8 mouse cellular contexts compared by ENCODE assay signal in genomic region chr1:93825105-93825674, GRCm38 (mm10). TPM values are rescaled to one million over a fixed set of nuclear protein-coding genes. Genes with fewer than 3 reads are reported as not detected.
DNase-seq lines count a peak whose midpoint lies in the region; ATAC-seq and TF ChIP-seq lines count a peak whose summit lies in the region.

No protein-coding gene starts in this region.

- peak overlapping the region; percentile 80 for H3K4me3 ChIP-seq in bone marrow, adult 2 months (replicated peaks; ENCODE audit: control insufficient read depth, low read depth, low read length)
- H3K4me3 ChIP-seq in embryonic facial prominence, embryonic 15.5 days (replicated peaks): peak overlapping the region; percentile 60
- peak overlapping the region; percentile 59 for H3K4me3 ChIP-seq in limb, embryonic 14.5 days (replicated peaks; ENCODE audit: low read length)
- peak overlapping the region; percentile 50 for H3K4me3 ChIP-seq in midbrain, postnatal 0 days (ENCODE audit: low read depth, low read length)

- peak overlapping the region; percentile 81 for H3K4me2 ChIP-seq in embryonic facial prominence, embryonic 15.5 days (replicated peaks)
- H3K4me2 ChIP-seq in limb, embryonic 14.5 days (replicated peaks; ENCODE audit: low read depth, low read length, severe bottlenecking): peak overlapping the region; percentile 64
- peak overlapping the region; percentile 80 for H3K4me2 ChIP-seq in midbrain, postnatal 0 days (ENCODE audit: low read depth, low read length, poor library complexity, severe bottlenecking)

- peak overlapping the region; percentile 51 for H3K9ac ChIP-seq in embryonic facial prominence, embryonic 15.5 days
- H3K9ac ChIP-seq in limb, embryonic 14.5 days (ENCODE audit: low read depth, low read length, severe bottlenecking): peak overlapping the region; percentile 71
- peak overlapping the region; percentile 65 for H3K9ac ChIP-seq in midbrain, postnatal 0 days (replicated peaks; ENCODE audit: low read length, poor library complexity, severe bottlenecking)

- H3K27ac ChIP-seq in bone marrow, adult 2 months (ENCODE audit: control insufficient read depth, insufficient read depth, low read depth, low read length, poor library complexity): peak overlapping the region; percentile 95
- peak overlapping the region; percentile 98 for H3K27ac ChIP-seq in embryonic facial prominence, embryonic 15.5 days (replicated peaks)
- peak overlapping the region; percentile 94 for H3K27ac ChIP-seq in limb, embryonic 14.5 days (replicated peaks; ENCODE audit: low read depth, low read length)
- H3K27ac ChIP-seq in midbrain, postnatal 0 days (ENCODE audit: low read depth, low read length): peak overlapping the region; percentile 95

- peak; percentile 89 for TF ChIP-seq POLR2A in bone marrow, adult 2 months (IDR thresholded peaks at IDR 0.05; ENCODE audit: borderline replicate concordance, control insufficient read depth, low read depth, low read length)
- peak; percentile 82; the same call in 1 of the 2 replicates for TF ChIP-seq POLR2A in limb, embryonic 14.5 days (IDR thresholded peaks at IDR 0.05; ENCODE audit: borderline replicate concordance, extremely low read depth, insufficient read depth, insufficient read length)

- H3K9me3 ChIP-seq in embryonic facial prominence, embryonic 15.5 days (replicated peaks): no peaks in the 10 kb centered on the region
- no peaks in the 10 kb centered on the region for H3K9me3 ChIP-seq in limb, embryonic 14.5 days (ENCODE audit: control insufficient read depth, low read length)
- no peaks in the 10 kb centered on the region for H3K9me3 ChIP-seq in midbrain, postnatal 0 days (ENCODE audit: low read length)

- peaks cover 17% of the 10 kb centered on the region; the same call in 1 of the 2 replicates for H3K36me3 ChIP-seq in embryonic facial prominence, embryonic 15.5 days
- peaks cover 10% of the 10 kb centered on the region for H3K36me3 ChIP-seq in limb, embryonic 14.5 days (ENCODE audit: control insufficient read depth, insufficient read depth, low read length)
- H3K36me3 ChIP-seq in midbrain, postnatal 0 days (ENCODE audit: insufficient read depth, low read length): no peaks in the 10 kb centered on the region

- no peak for TF ChIP-seq CTCF in bone marrow, adult 2 months (IDR thresholded peaks at IDR 0.05; ENCODE audit: control insufficient read depth, insufficient read depth, low read length)
- peak; percentile 51 for TF ChIP-seq CTCF in midbrain, postnatal 0 days (IDR thresholded peaks at IDR 0.05)

- ATAC-seq in embryonic facial prominence, embryonic 15.5 days (ENCODE audit: insufficient number of reproducible peaks, low FRiP score, low TSS enrichment, low read depth): peak; percentile 96
- ATAC-seq in limb, embryonic 14.5 days (ENCODE audit: low FRiP score, low read depth): peak; percentile 98
- peak; percentile 93 for ATAC-seq in midbrain, postnatal 0 days (ENCODE audit: low FRiP score)

- peak; percentile 98 for DNase-seq in 416B (ENCODE audit: low read depth)
- peak; percentile 96 for DNase-seq in heart, adult 8-10 months (ENCODE audit: low spot score)
- DNase-seq in kidney, adult 9 months: peak; percentile 98
- DNase-seq in limb, embryonic 14.5 days (ENCODE audit: low spot score): peak; percentile 96
- peak; percentile 97 for DNase-seq in midbrain, postnatal 0 days (ENCODE audit: low spot score)
- DNase-seq in spleen, postnatal 14 days (ENCODE audit: low spot score in 2 of 2): peak; percentile 86 to 91

- H3K4me1 ChIP-seq in bone marrow, adult 2 months (ENCODE audit: control insufficient read depth, insufficient read depth, low read length): no peaks in the 10 kb centered on the region
- H3K4me1 ChIP-seq in embryonic facial prominence, embryonic 15.5 days: peaks cover 13% of the 10 kb centered on the region
- H3K4me1 ChIP-seq in limb, embryonic 14.5 days (ENCODE audit: control insufficient read depth, insufficient read depth, low read length): peaks cover 7% of the 10 kb centered on the region; the same call in 1 of the 2 replicates
- no peaks in the 10 kb centered on the region for H3K4me1 ChIP-seq in midbrain, postnatal 0 days (ENCODE audit: insufficient read depth, low read length)

- under 1% methylated on average over 30 of the region's 30 CpGs for WGBS in bone marrow, adult 2 months
- under 1% methylated on average over 30 of the region's 30 CpGs for WGBS in embryonic facial prominence, embryonic 15.5 days
- WGBS in limb, embryonic 14.5 days: under 1% methylated on average over 30 of the region's 30 CpGs
- WGBS in midbrain, postnatal 0 days: 2% methylated on average over 30 of the region's 30 CpGs

- H3K27me3 ChIP-seq in embryonic facial prominence, embryonic 15.5 days: no peaks in the 10 kb centered on the region
- no peaks in the 10 kb centered on the region for H3K27me3 ChIP-seq in limb, embryonic 14.5 days (ENCODE audit: control insufficient read depth, insufficient read depth, low read length)
- H3K27me3 ChIP-seq in midbrain, postnatal 0 days (ENCODE audit: insufficient read depth, low read length): no peaks in the 10 kb centered on the region

RNA-seq across cellular contexts. Expression of gene D2hgdh, which starts 0.5 kb away (rescaled TPM):
- 8.8 and 23.7 TPM in 2 replicates for polyA plus RNA-seq in bone marrow, adult 2 months (2011; ENCODE audit: insufficient read depth, insufficient read length, low replicate concordance, missing spikeins)
- polyA plus RNA-seq in embryonic facial prominence, embryonic 15.5 days (2015; fragmentation: Nextera tagmentation; extraction: Ambion mirVana): 18.5 and 18.8 TPM in 2 replicates
- 10 to 100 TPM; 43.5 to 56.2 (median 48.4) TPM for total RNA-seq in heart, adult 8-10 months (2022)
- 25.1 and 34.0 TPM in 2 replicates for polyA plus RNA-seq in limb, embryonic 14.5 days (2012; rRNA removed)
- 11.2 and 13.2 TPM in 2 replicates for polyA plus RNA-seq in limb, embryonic 14.5 days (2014; fragmentation: Nextera tagmentation; extraction: Ambion mirVana)
- total RNA-seq in midbrain, postnatal 0 days (2014; rRNA removed): 10.6 and 20.0 TPM in 2 replicates
- 8.6 and 10.3 TPM in 2 replicates for polyA plus RNA-seq in midbrain, postnatal 0 days (2015; fragmentation: Nextera tagmentation; extraction: Ambion mirVana)

RNA-seq across cellular contexts. Expression of gene Ing5, which starts 21.4 kb away (rescaled TPM):
- 12.0 and 17.7 TPM in 2 replicates for polyA plus RNA-seq in bone marrow, adult 2 months (2011; ENCODE audit: insufficient read depth, insufficient read length, low replicate concordance, missing spikeins)
- 13.9 and 14.9 TPM in 2 replicates for polyA plus RNA-seq in embryonic facial prominence, embryonic 15.5 days (2015; fragmentation: Nextera tagmentation; extraction: Ambion mirVana)
- total RNA-seq in heart, adult 8-10 months (2022): 10 to 100 TPM; 10.3 to 15.0 (median 13.6) TPM
- polyA plus RNA-seq in limb, embryonic 14.5 days (2012; rRNA removed): 14.1 and 15.1 TPM in 2 replicates
- 9.9 and 11.7 TPM in 2 replicates for polyA plus RNA-seq in limb, embryonic 14.5 days (2014; fragmentation: Nextera tagmentation; extraction: Ambion mirVana)
- 12.6 and 13.5 TPM in 2 replicates for total RNA-seq in midbrain, postnatal 0 days (2014; rRNA removed)
- polyA plus RNA-seq in midbrain, postnatal 0 days (2015; fragmentation: Nextera tagmentation; extraction: Ambion mirVana): 7.1 and 7.5 TPM in 2 replicates

RNA-seq across cellular contexts. Expression of gene Dtymk, which starts 23.5 kb away (rescaled TPM):
- 122 and 128 TPM in 2 replicates for polyA plus RNA-seq in bone marrow, adult 2 months (2011; ENCODE audit: insufficient read depth, insufficient read length, low replicate concordance, missing spikeins)
- 208 and 218 TPM in 2 replicates for polyA plus RNA-seq in embryonic facial prominence, embryonic 15.5 days (2015; fragmentation: Nextera tagmentation; extraction: Ambion mirVana)
- 10 to 100 TPM; 20.2 to 24.3 (median 20.9) TPM for total RNA-seq in heart, adult 8-10 months (2022)
- 279 and 285 TPM in 2 replicates for polyA plus RNA-seq in limb, embryonic 14.5 days (2012; rRNA removed)
- polyA plus RNA-seq in limb, embryonic 14.5 days (2014; fragmentation: Nextera tagmentation; extraction: Ambion mirVana): 234 and 246 TPM in 2 replicates
- total RNA-seq in midbrain, postnatal 0 days (2014; rRNA removed): 66.8 and 88.8 TPM in 2 replicates
- polyA plus RNA-seq in midbrain, postnatal 0 days (2015; fragmentation: Nextera tagmentation; extraction: Ambion mirVana): 109 TPM in 2 replicates

RNA-seq across cellular contexts. Expression of gene Gal3st2, which starts 35.9 kb away (rescaled TPM):
- not detected in 2 replicates for polyA plus RNA-seq in bone marrow, adult 2 months (2011; ENCODE audit: insufficient read depth, insufficient read length, low replicate concordance, missing spikeins)
- polyA plus RNA-seq in embryonic facial prominence, embryonic 15.5 days (2015; fragmentation: Nextera tagmentation; extraction: Ambion mirVana): 0.18 and 0.92 TPM in 2 replicates
- total RNA-seq in heart, adult 8-10 months (2022): under 1 TPM; 0.28 to 0.60 (median 0.50) TPM
- 0.23 and 0.54 TPM in 2 replicates for polyA plus RNA-seq in limb, embryonic 14.5 days (2012; rRNA removed)
- 0.08 TPM in 1 of 2 replicates, not detected in the other for polyA plus RNA-seq in limb, embryonic 14.5 days (2014; fragmentation: Nextera tagmentation; extraction: Ambion mirVana)
- not detected in 2 replicates for total RNA-seq in midbrain, postnatal 0 days (2014; rRNA removed)
- polyA plus RNA-seq in midbrain, postnatal 0 days (2015; fragmentation: Nextera tagmentation; extraction: Ambion mirVana): not detected in 2 replicates

Comparison
In these comparisons a context has a peak if more than half of its experiments do, and no peak if none do; other contexts are left out.
1. Peak in every context shown above with its lines: DNase-seq, ATAC-seq, H3K4me3 ChIP-seq and H3K27ac ChIP-seq.